Mouse (Mus musculus) testis, adult 2 months (tissue): ENCODE data around the gene Tchh.

Experiments used
- CTCF ChIP-seq: fragments of 200-500 bp; IDR thresholded peaks from 2 replicates; pipeline ENCODE4 v1.5.1; 2012; ENCODE audit warnings: low read depth, mild to moderate bottlenecking, inconsistent platforms, low read length, moderate library complexity; ENCODE audit not compliant: control insufficient read depth, insufficient read depth, insufficient replicate concordance
- POLR2A ChIP-seq: fragments of 200-500 bp; IDR thresholded peaks from 2 replicates; pipeline ENCODE4 v1.6.1; 2012; ENCODE audit warnings: low read depth, mild to moderate bottlenecking, inconsistent platforms, low read length, moderate library complexity; ENCODE audit not compliant: control insufficient read depth

DNA sequence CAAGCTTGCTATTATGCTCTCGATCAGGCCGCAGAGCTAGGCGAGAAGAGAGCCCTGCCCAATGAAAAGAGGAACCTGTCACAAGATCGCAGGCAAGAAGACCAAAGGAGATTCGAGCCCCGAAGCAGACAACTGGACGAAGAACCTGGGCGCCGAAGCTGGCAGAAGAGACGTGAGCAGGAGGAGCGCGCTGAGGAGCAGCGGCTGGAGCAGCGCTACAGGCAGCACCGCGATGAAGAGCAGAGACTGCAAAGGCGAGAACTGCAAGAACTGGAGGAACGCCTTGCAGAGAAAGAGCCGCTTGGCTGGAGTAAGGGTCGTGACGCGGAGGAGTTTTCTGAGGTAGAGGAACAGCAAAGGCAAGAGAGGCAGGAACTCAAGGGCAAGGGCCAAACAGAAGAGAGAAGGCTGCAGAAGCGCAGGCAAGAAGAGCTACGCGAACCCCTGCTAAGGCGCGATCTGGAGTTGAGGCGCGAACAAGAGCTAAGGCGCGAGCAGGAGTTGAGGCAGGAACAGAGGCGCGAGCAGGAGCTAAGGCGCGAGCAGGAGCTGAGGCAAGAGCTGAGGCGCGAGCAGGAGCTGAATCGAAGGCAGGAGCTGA lies 1.5 kb downstream of the Tchh start:
- TF ChIP-seq CTCF (no peak), POLR2A (no peak)
